Mouse (Mus musculus) midbrain, postnatal 0 days (tissue): ENCODE measurements around the gene Tfap2a. TPM values are rescaled to one million over a fixed set of nuclear protein-coding genes. Genes with fewer than 3 reads are reported as not detected.

ENCODE experiments used
- ATAC-seq: fragments of 200-750 bp; cut with Nextera tagmentation; 2 replicates; pipeline ENCODE4 v1.8.0; 2017; ENCODE audit warnings: moderate number of reproducible peaks, mild to moderate bottlenecking, moderate TSS enrichment, moderate library complexity; ENCODE audit not compliant: low FRiP score
- DNase-seq: peaks from one replicate; pipeline ENCODE4 v3.0.0-alpha.2; 2015; ENCODE audit warnings: low spot score
- H3K27ac ChIP-seq: fragments of 300-500 bp; sonication (generic); 2 replicates; pipeline ENCODE4 v1.5.1; 2014; ENCODE audit warnings: low read depth, mild to moderate bottlenecking, low read length, mixed read lengths
- H3K27me3 ChIP-seq: fragments of 300-500 bp; sonication (generic); 2 replicates; pipeline ENCODE4 v1.6.1; 2014; ENCODE audit warnings: low read length, control low read depth, mixed read lengths; ENCODE audit not compliant: insufficient read depth
- H3K36me3 ChIP-seq: fragments of 300-500 bp; sonication (generic); 2 replicates; pipeline ENCODE4 v1.6.1; 2014; ENCODE audit warnings: low read length, control low read depth, mixed read lengths; ENCODE audit not compliant: insufficient read depth
- H3K4me1 ChIP-seq: fragments of 300-500 bp; sonication (generic); 2 replicates; pipeline ENCODE4 v1.6.1; 2014; ENCODE audit warnings: mild to moderate bottlenecking, control low read depth, antibody characterized with exemption, low read length, mixed read lengths; ENCODE audit not compliant: insufficient read depth
- H3K4me2 ChIP-seq: fragments of 300-500 bp; sonication (generic); 2 replicates; pipeline ENCODE4 v1.6.1; 2014; ENCODE audit warnings: low read depth, mild to moderate bottlenecking, low read length, mixed read lengths; ENCODE audit not compliant: poor library complexity, severe bottlenecking
- H3K4me3 ChIP-seq: fragments of 300-500 bp; sonication (generic); 2 replicates; pipeline ENCODE4 v1.5.1; 2014; ENCODE audit warnings: low read depth, mild to moderate bottlenecking, low read length, moderate library complexity
- H3K9ac ChIP-seq: fragments of 300-500 bp; sonication (generic); replicated peaks from 2 replicates; pipeline ENCODE4 v1.6.1; 2014; ENCODE audit warnings: mild to moderate bottlenecking, low read length, moderate library complexity, mixed read lengths; ENCODE audit not compliant: poor library complexity, severe bottlenecking
- H3K9me3 ChIP-seq: fragments of 300-500 bp; sonication (generic); 2 replicates; pipeline ENCODE4 v1.6.1; 2016; ENCODE audit warnings: low read length, control low read depth
- CTCF ChIP-seq: IDR thresholded peaks from 2 replicates; pipeline ENCODE4 v1.5.1; 2016; ENCODE audit warnings: antibody characterized with exemption, mild to moderate bottlenecking
- WGBS: fragments of 180-500 bp; shearing (Covaris S2); extraction: QIAGEN DNeasy Blood & Tissue Kit; methylation state at CpG from one replicate; pipeline ENCODE4 v1.1.7; 2014; 5-methylcytosine and 5-hydroxymethylcytosine counted together
- polyA plus RNA-seq: library from polyadenylated mRNA; unstranded; fragments of >200 nt; fragmentation: Nextera tagmentation; extraction: Ambion mirVana; gene quantifications from 2 replicates; pipeline ENCODE4 v1.2.1, GENCODE M21; 2015
- total RNA-seq: library from RNA; depleted of rRNA; stranded (reverse); fragments of >200 nt; gene quantifications from 2 replicates; pipeline ENCODE4 v1.2.3, GENCODE M21; 2014; rRNA removed

Gene Tfap2a
- total and polyA plus RNA-seq, 2 experiments from 2014 or later, result 2.0 to 4.0 TPM

DNA sequence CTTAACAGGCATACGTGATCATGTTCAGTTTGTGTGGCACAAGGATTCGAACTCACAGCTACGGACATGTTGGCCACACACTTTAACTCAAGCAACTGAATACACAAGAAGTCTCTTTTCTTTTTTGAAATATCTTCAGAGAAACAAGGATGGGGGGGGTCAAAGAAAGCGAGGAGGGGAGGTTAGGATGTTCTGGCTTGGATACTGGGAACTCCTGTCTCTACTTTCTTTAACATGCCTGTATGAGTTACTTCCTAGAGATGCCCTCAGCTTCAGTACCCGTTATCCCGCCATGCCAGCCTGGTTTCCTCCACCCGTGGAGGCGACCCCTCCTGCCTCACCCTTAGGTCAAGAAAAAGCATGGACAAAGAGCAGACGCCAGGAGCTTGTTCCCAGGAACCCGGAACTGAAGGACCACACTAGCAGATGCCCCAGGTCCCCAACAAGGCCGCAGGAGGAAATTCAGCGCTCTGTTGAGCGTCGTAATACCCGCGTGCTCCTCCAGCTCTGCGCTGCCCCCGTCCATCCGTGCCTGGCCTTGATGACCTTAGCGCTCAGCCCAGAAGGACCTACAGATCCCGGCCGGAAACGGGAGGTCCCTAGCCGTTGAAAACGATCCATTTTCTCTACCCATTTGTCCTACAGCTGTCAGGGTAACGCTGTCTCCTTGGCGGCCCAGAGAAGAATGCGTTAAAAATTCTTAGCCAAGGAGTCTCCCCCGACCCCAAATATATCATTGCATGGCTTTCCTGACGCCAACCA, 35.6 kb downstream of the Tfap2a start:
- WGBS, result 6% methylated on average over 30 of the region's 30 CpGs
- TF ChIP-seq CTCF, result no peak
- Histone ChIP-seq H3K27ac (no peak overlapping the region), H3K4me1 (no peaks in the 10 kb centered on the region), H3K4me3 (no peak overlapping the region), H3K36me3 (no peaks in the 10 kb centered on the region), H3K27me3 (peaks cover 52% of the 10 kb centered on the region), H3K9ac (no peak overlapping the region), H3K4me2 (no peak overlapping the region), H3K9me3 (no peaks in the 10 kb centered on the region)
- DNase-seq (no peak), ATAC-seq (no peak)

DNA sequence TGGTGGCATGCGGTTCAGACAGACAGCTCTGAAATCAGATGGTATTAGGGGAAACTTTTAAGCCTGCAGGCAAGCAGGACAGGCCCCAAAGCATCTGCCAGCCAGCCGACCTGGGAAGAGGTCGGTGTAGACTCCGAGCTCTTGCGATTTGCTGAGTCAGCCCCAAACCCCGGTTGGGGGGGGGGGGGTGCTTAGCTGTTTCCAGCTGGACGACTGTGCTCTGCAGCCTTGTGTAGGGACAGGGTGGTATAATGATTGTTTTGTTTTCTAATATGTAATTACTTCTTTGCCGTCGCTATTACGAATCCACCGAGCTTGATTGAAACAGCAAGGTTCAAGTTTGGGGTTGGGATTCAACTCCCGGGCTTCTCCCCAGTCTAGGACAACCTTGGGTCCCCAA, 36.5 kb downstream of the Tfap2a start:
- Histone ChIP-seq H3K36me3 (no peaks in the 10 kb centered on the region), H3K4me1 (no peaks in the 10 kb centered on the region), H3K4me2 (no peak overlapping the region), H3K9ac (no peak overlapping the region), H3K27ac (no peak overlapping the region), H3K27me3 (peaks cover 44% of the 10 kb centered on the region), H3K4me3 (no peak overlapping the region), H3K9me3 (no peaks in the 10 kb centered on the region)
- 6% methylated on average over 12 of the region's 12 CpGs for WGBS
- DNase-seq (no peak), ATAC-seq (no peak)
- TF ChIP-seq CTCF, result no peak

DNA sequence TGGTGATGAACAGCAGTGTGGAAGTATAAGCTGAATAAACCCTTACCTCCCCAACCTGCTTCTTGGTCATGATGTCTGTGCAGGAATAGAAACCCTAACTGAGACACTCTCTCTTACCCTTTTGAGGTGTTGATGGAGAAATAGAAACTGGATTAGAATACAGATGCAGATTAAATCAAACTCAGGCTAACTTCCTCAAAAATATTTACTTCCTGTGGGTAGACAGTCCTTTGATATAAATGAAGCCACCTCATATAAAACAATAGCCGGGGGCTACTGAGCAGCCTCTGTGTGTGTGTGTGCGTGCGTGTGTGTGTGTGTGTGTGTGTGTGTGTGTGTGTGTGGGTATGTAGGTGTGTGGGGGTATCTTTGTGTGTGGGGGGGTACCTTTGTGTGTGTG, 52.4 kb downstream of the Tfap2a start:
- no peak overlapping the region for H3K4me3 ChIP-seq
- no peak overlapping the region for H3K9ac ChIP-seq
- DNase-seq (no peak), ATAC-seq (no peak)
- no peaks in the 10 kb centered on the region for H3K4me1 ChIP-seq
- no peak overlapping the region for H3K27ac ChIP-seq
- WGBS, result 86% methylated on average over 3 of the region's 3 CpGs
- H3K9me3 ChIP-seq, result no peaks in the 10 kb centered on the region
- H3K36me3 ChIP-seq, result no peaks in the 10 kb centered on the region
- no peak overlapping the region for H3K4me2 ChIP-seq
- no peaks in the 10 kb centered on the region for H3K27me3 ChIP-seq
- no peak for TF ChIP-seq CTCF

DNA sequence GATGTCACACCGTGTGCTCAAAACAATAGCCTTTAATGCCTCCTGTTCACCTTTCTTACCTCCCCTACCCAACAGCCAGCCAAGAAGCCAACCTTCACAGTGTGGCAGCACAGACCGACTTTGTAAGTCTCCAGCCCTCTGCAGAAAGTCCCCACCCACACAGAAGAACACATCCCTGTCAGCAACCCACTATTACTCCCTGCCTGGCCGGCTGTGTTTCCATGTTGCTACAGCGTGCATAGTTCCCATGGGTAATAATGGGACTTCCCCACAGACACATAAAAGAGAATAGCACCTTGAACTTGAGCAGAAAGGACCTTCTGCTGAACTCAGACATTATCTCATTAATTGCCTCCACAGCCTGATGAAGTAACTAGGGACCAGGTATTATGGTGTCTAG, 61.4 kb downstream of the Tfap2a start:
- no peak for TF ChIP-seq CTCF
- no peaks in the 10 kb centered on the region for H3K9me3 ChIP-seq
- ATAC-seq, result no peak
- H3K9ac ChIP-seq, result no peak overlapping the region
- WGBS, result 41% methylated on average over 4 of the region's 4 CpGs
- no peaks in the 10 kb centered on the region for H3K36me3 ChIP-seq
- DNase-seq, result no peak
- H3K27me3 ChIP-seq, result no peaks in the 10 kb centered on the region
- no peak overlapping the region for H3K27ac ChIP-seq
- no peak overlapping the region for H3K4me3 ChIP-seq
- H3K4me2 ChIP-seq, result no peak overlapping the region
- no peaks in the 10 kb centered on the region for H3K4me1 ChIP-seq

Other genes with a start within 250 kb of the Tfap2a start
- gene Gcnt2, start 121.4 kb upstream of the Tfap2a start, total RNA-seq, result 6.4 and 10.2 TPM in 2 replicates
- 2.4 and 2.9 TPM in 2 replicates for gene Gcnt2, start 121.4 kb upstream of the Tfap2a start, polyA plus RNA-seq